Mouse (Mus musculus): ENCODE data around the gene Nsun7. TPM values are rescaled to one million over a fixed set of nuclear protein-coding genes. Genes with fewer than 3 reads are reported as not detected.

Nsun7 gene
- total and polyA plus RNA-seq, 3 experiments = 0.05 TPM; not detected in 2

- ATAC-seq (ENCODE audit: extremely low read depth, insufficient number of reproducible peaks, low FRiP score, poor library complexity, severe bottlenecking) (no peak), DNase-seq (ENCODE audit: low spot score) (no peak)
- Histone ChIP-seq H3K36me3 (replicated peaks) (no peaks in the 10 kb centered on the region), H3K9me3 (replicated peaks) (peaks cover 75% of the 10 kb centered on the region), H3K4me3 (ENCODE audit: low read depth, low read length) (no peak overlapping the region), H3K27me3 (ENCODE audit: insufficient read depth, low read length) (no peaks in the 10 kb centered on the region), H3K4me1 (ENCODE audit: insufficient read depth, low read depth, low read length) (no peaks in the 10 kb centered on the region)
- no peak for TF ChIP-seq GATA2 (IDR thresholded peaks at IDR 0.05; ENCODE audit: borderline replicate concordance, low read depth, low read length)
- no peak for TF ChIP-seq POLR2AphosphoS5 (IDR thresholded peaks at IDR 0.05; ENCODE audit: insufficient replicate concordance, low read depth, low read length)
- TF ChIP-seq TAL1 (conservative IDR thresholded peaks at IDR 0.05; ENCODE audit: low read depth, low read length) = no peak
- no peak for TF ChIP-seq GATA1 (IDR thresholded peaks at IDR 0.05; ENCODE audit: borderline replicate concordance, low read length)
- TF ChIP-seq CTCF (IDR thresholded peaks at IDR 0.05; ENCODE audit: low read depth, low read length) = no peak
These were observed 60.2 kb downstream of the Nsun7 start for GRCm38 (mm10) chr5:66319827-66320404.

GRCm38 (mm10) chr5:66323131-66323530, 63.4 kb downstream of the Nsun7 start:
- TF ChIP-seq GATA2 (IDR thresholded peaks at IDR 0.05; ENCODE audit: borderline replicate concordance, low read depth, low read length) = no peak
- TF ChIP-seq POLR2AphosphoS5 (IDR thresholded peaks at IDR 0.05; ENCODE audit: insufficient replicate concordance, low read depth, low read length) = no peak
- peaks cover 80% of the 10 kb centered on the region for H3K9me3 ChIP-seq (replicated peaks)
- no peaks in the 10 kb centered on the region for H3K27me3 ChIP-seq (ENCODE audit: insufficient read depth, low read length)
- no peaks in the 10 kb centered on the region for H3K36me3 ChIP-seq (replicated peaks)
- H3K4me1 ChIP-seq (ENCODE audit: insufficient read depth, low read depth, low read length) = no peaks in the 10 kb centered on the region
- no peak overlapping the region for H3K4me3 ChIP-seq (ENCODE audit: low read depth, low read length)
- no peak for ATAC-seq (ENCODE audit: extremely low read depth, insufficient number of reproducible peaks, low FRiP score, poor library complexity, severe bottlenecking)
- DNase-seq (ENCODE audit: low spot score) = no peak

DNA sequence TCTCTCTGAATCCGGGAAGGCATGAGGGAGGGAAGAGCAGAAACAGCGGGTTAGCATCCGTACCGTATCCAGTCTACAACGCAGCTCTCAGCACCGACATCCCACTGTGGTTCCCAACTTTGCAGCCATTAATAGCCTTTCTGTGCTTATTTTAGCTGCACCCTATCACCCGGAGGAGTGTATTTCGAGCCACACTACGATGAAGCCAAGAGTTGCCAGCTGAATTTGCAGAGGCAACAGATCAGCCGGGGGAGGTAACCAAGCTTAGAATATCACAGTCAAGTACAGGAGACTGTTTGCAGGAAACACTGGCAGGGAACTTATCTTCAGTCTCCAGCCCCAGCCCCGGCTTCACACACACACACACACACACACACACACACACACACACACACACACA, 63.9 kb downstream of the Nsun7 start:
- no peak for TF ChIP-seq CTCF (IDR thresholded peaks at IDR 0.05; ENCODE audit: low read depth, low read length)
- no peak for TF ChIP-seq GATA1 (IDR thresholded peaks at IDR 0.05; ENCODE audit: borderline replicate concordance, low read length)
- TF ChIP-seq GATA2 (IDR thresholded peaks at IDR 0.05; ENCODE audit: borderline replicate concordance, low read depth, low read length) = no peak
- peaks cover 80% of the 10 kb centered on the region for H3K9me3 ChIP-seq (replicated peaks)
- no peak for DNase-seq (ENCODE audit: low spot score)
- ATAC-seq (ENCODE audit: extremely low read depth, insufficient number of reproducible peaks, low FRiP score, poor library complexity, severe bottlenecking) = no peak
- H3K36me3 ChIP-seq (replicated peaks) = no peaks in the 10 kb centered on the region
- H3K4me1 ChIP-seq (ENCODE audit: insufficient read depth, low read depth, low read length) = no peaks in the 10 kb centered on the region
- H3K4me3 ChIP-seq (ENCODE audit: low read depth, low read length) = no peak overlapping the region
- H3K27me3 ChIP-seq (ENCODE audit: insufficient read depth, low read length) = no peaks in the 10 kb centered on the region

GRCm38 (mm10) chr5:66326395-66326794, 66.7 kb downstream of the Nsun7 start:
- TF ChIP-seq TAL1 (conservative IDR thresholded peaks at IDR 0.05; ENCODE audit: low read depth, low read length) = no peak
- no peak for TF ChIP-seq GATA1 (IDR thresholded peaks at IDR 0.05; ENCODE audit: borderline replicate concordance, low read length)
- no peak for TF ChIP-seq CTCF (IDR thresholded peaks at IDR 0.05; ENCODE audit: low read depth, low read length)
- TF ChIP-seq POLR2AphosphoS5 (IDR thresholded peaks at IDR 0.05; ENCODE audit: insufficient replicate concordance, low read depth, low read length) = no peak
- no peak for TF ChIP-seq GATA2 (IDR thresholded peaks at IDR 0.05; ENCODE audit: borderline replicate concordance, low read depth, low read length)
- Histone ChIP-seq H3K4me1 (ENCODE audit: insufficient read depth, low read depth, low read length) (no peaks in the 10 kb centered on the region), H3K4me3 (ENCODE audit: low read depth, low read length) (no peak overlapping the region), H3K27me3 (ENCODE audit: insufficient read depth, low read length) (no peaks in the 10 kb centered on the region), H3K36me3 (replicated peaks) (no peaks in the 10 kb centered on the region), H3K9me3 (replicated peaks) (peaks cover 81% of the 10 kb centered on the region)
- ATAC-seq (ENCODE audit: extremely low read depth, insufficient number of reproducible peaks, low FRiP score, poor library complexity, severe bottlenecking) = no peak
- no peak for DNase-seq (ENCODE audit: low spot score)

DNA sequence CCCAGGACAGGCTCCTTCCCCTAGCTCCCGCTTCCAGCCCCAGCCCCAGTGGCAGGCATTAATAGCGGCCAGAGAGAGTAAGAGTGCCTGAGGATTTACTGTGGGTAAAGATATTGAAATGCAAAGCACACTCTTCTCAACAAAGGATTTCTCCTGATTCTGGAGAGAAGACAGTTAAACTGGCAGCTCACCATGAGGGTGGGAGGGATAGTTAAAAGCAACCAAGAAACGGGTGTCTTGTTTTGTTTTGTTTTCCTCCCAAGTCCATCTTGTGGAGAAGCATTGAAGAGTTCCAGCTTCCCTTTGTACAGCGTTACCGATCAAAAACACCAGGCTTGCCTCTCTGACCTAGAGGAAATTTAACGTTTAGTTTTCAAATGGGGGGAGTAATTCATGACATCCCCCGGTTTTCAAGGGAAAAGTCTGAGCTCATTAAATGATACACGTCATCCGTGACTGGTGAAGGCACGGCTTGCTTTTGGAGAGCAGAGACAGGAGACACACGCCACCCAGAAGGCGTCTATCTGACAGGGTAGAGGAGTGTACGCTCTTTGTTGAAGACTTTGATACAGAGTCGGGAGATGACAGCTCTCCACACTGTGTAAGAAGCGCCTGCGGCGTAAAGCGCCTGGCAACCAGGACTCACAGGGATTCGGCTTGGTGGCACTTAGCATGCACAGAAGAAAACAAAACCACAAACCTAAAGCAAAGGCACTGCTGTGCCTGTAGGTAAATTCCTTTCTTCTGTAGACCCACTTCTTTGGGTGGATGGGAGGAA, 68.4 kb downstream of the Nsun7 start:
- ATAC-seq (ENCODE audit: extremely low read depth, insufficient number of reproducible peaks, low FRiP score, poor library complexity, severe bottlenecking) = no peak
- H3K4me3 ChIP-seq (ENCODE audit: low read depth, low read length) = no peak overlapping the region

DNA sequence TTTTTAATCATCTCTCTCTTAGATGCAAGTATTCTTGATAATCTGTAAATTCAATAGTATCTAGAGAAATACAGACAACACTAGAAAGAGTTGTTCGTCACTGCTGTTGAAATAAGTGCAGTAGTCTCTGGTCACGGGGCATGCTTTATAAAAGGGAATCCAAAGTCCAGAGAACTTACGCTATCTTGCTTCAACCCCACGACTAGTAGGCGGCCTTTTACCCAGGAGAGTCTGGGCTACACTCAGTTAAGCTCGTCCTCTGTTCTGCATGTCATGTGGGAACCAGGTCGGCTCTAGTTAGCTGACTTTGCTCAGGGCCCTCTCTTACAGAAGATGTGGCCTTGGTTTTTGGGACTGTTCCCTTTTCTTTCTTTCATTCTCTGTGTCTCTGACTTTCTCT, 69.1 kb downstream of the Nsun7 start:
- no peak overlapping the region for H3K4me3 ChIP-seq (ENCODE audit: low read depth, low read length)
- no peak for TF ChIP-seq TAL1 (conservative IDR thresholded peaks at IDR 0.05; ENCODE audit: low read depth, low read length)
- TF ChIP-seq CTCF (IDR thresholded peaks at IDR 0.05; ENCODE audit: low read depth, low read length) = no peak
- TF ChIP-seq GATA1 (IDR thresholded peaks at IDR 0.05; ENCODE audit: borderline replicate concordance, low read length) = no peak
- no peak for TF ChIP-seq GATA2 (IDR thresholded peaks at IDR 0.05; ENCODE audit: borderline replicate concordance, low read depth, low read length)
- no peak for TF ChIP-seq POLR2AphosphoS5 (IDR thresholded peaks at IDR 0.05; ENCODE audit: insufficient replicate concordance, low read depth, low read length)
- ATAC-seq (ENCODE audit: extremely low read depth, insufficient number of reproducible peaks, low FRiP score, poor library complexity, severe bottlenecking) (no peak), DNase-seq (ENCODE audit: low spot score) (no peak)
- no peaks in the 10 kb centered on the region for H3K36me3 ChIP-seq (replicated peaks)
- no peaks in the 10 kb centered on the region for H3K27me3 ChIP-seq (ENCODE audit: insufficient read depth, low read length)
- H3K4me1 ChIP-seq (ENCODE audit: insufficient read depth, low read depth, low read length) = no peaks in the 10 kb centered on the region
- H3K9me3 ChIP-seq (replicated peaks) = peaks cover 67% of the 10 kb centered on the region

More for the DNA sequence above, 68.4 kb downstream of the Nsun7 start:
- Histone ChIP-seq H3K27me3 (ENCODE audit: insufficient read depth, low read length) (no peaks in the 10 kb centered on the region), H3K9me3 (replicated peaks) (peaks cover 74% of the 10 kb centered on the region), H3K4me1 (ENCODE audit: insufficient read depth, low read depth, low read length) (no peaks in the 10 kb centered on the region), H3K36me3 (replicated peaks) (no peaks in the 10 kb centered on the region)
- no peak for DNase-seq (ENCODE audit: low spot score)
- no peak for TF ChIP-seq POLR2AphosphoS5 (IDR thresholded peaks at IDR 0.05; ENCODE audit: insufficient replicate concordance, low read depth, low read length)
